Mouse (Mus musculus): ENCODE data around the gene Use1.
"Not testable (repeated sequence)": the region's sequence is repeated elsewhere in the genome, so short reads cannot be mapped to it uniquely, and the experiment has no call there.

Use1 gene

GRCm38 (mm10) chr8:71366771-71367528 lies at the start of gene Use1:
TSS of gene Use1 (plus strand) at chr8:71366848.
- DNase-seq (ENCODE audit: low spot score in 2 of 2), result peak; percentile 92 to 95

- DNase-seq (ENCODE audit: low spot score in 2 of 2), result not testable (repeated sequence)
Measured at GRCm38 (mm10) chr8:71318610-71319009, 48.0 kb upstream of the Use1 start.

- not testable (repeated sequence) for DNase-seq (ENCODE audit: low spot score in 2 of 2)
Measured at GRCm38 (mm10) chr8:71319760-71320159, 46.9 kb upstream of the Use1 start.

- no peak for DNase-seq (ENCODE audit: low spot score in 2 of 2)
Measured at GRCm38 (mm10) chr8:71322939-71323338, 43.7 kb upstream of the Use1 start.

- DNase-seq (ENCODE audit: low spot score in 2 of 2), result no peak
Measured at GRCm38 (mm10) chr8:71324848-71325247, 41.8 kb upstream of the Use1 start.

- DNase-seq (ENCODE audit: low spot score in 2 of 2), result not testable (repeated sequence)
Measured at GRCm38 (mm10) chr8:71337834-71338233, 28.8 kb upstream of the Use1 start.

- DNase-seq (ENCODE audit: low spot score in 2 of 2), result no peak
Measured at GRCm38 (mm10) chr8:71340625-71341024, 26.0 kb upstream of the Use1 start.

GRCm38 (mm10) chr8:71346581-71346980 lies 20.1 kb upstream of the Use1 start:
- no peak for DNase-seq (ENCODE audit: low spot score in 2 of 2)

GRCm38 (mm10) chr8:71351117-71351516 lies 15.5 kb upstream of the Use1 start:
- DNase-seq (ENCODE audit: low spot score in 2 of 2), result no peak

GRCm38 (mm10) chr8:71351520-71351919 lies 15.1 kb upstream of the Use1 start:
- no peak for DNase-seq (ENCODE audit: low spot score in 2 of 2)

- no peak for DNase-seq (ENCODE audit: low spot score in 2 of 2)
Measured at GRCm38 (mm10) chr8:71358026-71358425, 8.6 kb upstream of the Use1 start.

GRCm38 (mm10) chr8:71367529-71368176 lies 1.0 kb downstream of the Use1 start:
- peak in 1 of 2 experiments; percentile 60 for DNase-seq (ENCODE audit: low spot score in 2 of 2)

GRCm38 (mm10) chr8:71368366-71368765 lies 1.7 kb downstream of the Use1 start:
- DNase-seq (ENCODE audit: low spot score in 2 of 2), result no peak

GRCm38 (mm10) chr8:71369040-71369718 lies 2.5 kb downstream of the Use1 start:
- DNase-seq (ENCODE audit: low spot score in 2 of 2), result peak in 1 of 2 experiments; percentile 36

GRCm38 (mm10) chr8:71370711-71371235 lies 4.1 kb downstream of the Use1 start:
- DNase-seq (ENCODE audit: low spot score in 2 of 2), result no peak

GRCm38 (mm10) chr8:71371236-71371848 lies 4.7 kb downstream of the Use1 start, which contains the start of gene Ocel1:
TSS of gene Ocel1 (plus strand) at chr8:71371298.
- DNase-seq (ENCODE audit: low spot score in 2 of 2), result peak; percentile 98

GRCm38 (mm10) chr8:71372427-71372826 lies 5.8 kb downstream of the Use1 start:
- no peak for DNase-seq (ENCODE audit: low spot score in 2 of 2)

GRCm38 (mm10) chr8:71373000-71373399 lies 6.4 kb downstream of the Use1 start:
- no peak for DNase-seq (ENCODE audit: low spot score in 2 of 2)

- DNase-seq (ENCODE audit: low spot score in 2 of 2), result no peak
Measured at GRCm38 (mm10) chr8:71374616-71375206, 8.1 kb downstream of the Use1 start.

GRCm38 (mm10) chr8:71375581-71376422 lies 9.2 kb downstream of the Use1 start:
- peak; percentile 81 to 82 for DNase-seq (ENCODE audit: low spot score in 2 of 2)
